Mouse (Mus musculus) forelimb bud, embryonic 11.5 days (tissue): ENCODE data around the gene Aven.
"Not testable (repeated sequence)": the region's sequence is repeated elsewhere in the genome, so short reads cannot be mapped to it uniquely, and the experiment has no call there.

Source experiments
- DNase-seq: peaks from one replicate; pipeline ENCODE4 v3.0.0-alpha.2; 2012; ENCODE audit warnings: low read depth, low spot score

The Aven gene

GRCm38 (mm10) chr2:112492856-112493538 is at the start of gene Aven:
Gene Aven, plus strand, starts transcription at chr2:112492964.
- DNase-seq = peak; percentile 79

- DNase-seq = no peak
Measured at GRCm38 (mm10) chr2:112443491-112443890, 49.3 kb upstream of the Aven start.

GRCm38 (mm10) chr2:112445511-112445910 is 47.3 kb upstream of the Aven start:
- DNase-seq = no peak

- not testable (repeated sequence) for DNase-seq
Measured at GRCm38 (mm10) chr2:112448046-112448445, 44.7 kb upstream of the Aven start.

- no peak for DNase-seq
Measured at GRCm38 (mm10) chr2:112448510-112449059, 44.2 kb upstream of the Aven start.

- no peak for DNase-seq
Measured at GRCm38 (mm10) chr2:112449597-112450296, 43.0 kb upstream of the Aven start.

GRCm38 (mm10) chr2:112452513-112452912 is 40.3 kb upstream of the Aven start:
- DNase-seq = not testable (repeated sequence)

GRCm38 (mm10) chr2:112454125-112454861 is 38.5 kb upstream of the Aven start:
- no peak for DNase-seq

GRCm38 (mm10) chr2:112454862-112455564 is 37.8 kb upstream of the Aven start, which contains the start of gene Emc7:
Gene Emc7, plus strand, starts transcription at chr2:112454997.
- peak; percentile 90 for DNase-seq

GRCm38 (mm10) chr2:112460557-112460956 is 32.2 kb upstream of the Aven start:
- DNase-seq = no peak

- DNase-seq = no peak
Measured at GRCm38 (mm10) chr2:112469542-112469941, 23.2 kb upstream of the Aven start.

GRCm38 (mm10) chr2:112470961-112471381 is 21.8 kb upstream of the Aven start:
- DNase-seq = no peak

- no peak for DNase-seq
Measured at GRCm38 (mm10) chr2:112472076-112472475, 20.7 kb upstream of the Aven start.

GRCm38 (mm10) chr2:112474997-112475724 is 17.6 kb upstream of the Aven start:
- DNase-seq = no peak

GRCm38 (mm10) chr2:112476554-112476953 is 16.2 kb upstream of the Aven start:
- no peak for DNase-seq

- no peak for DNase-seq
Measured at GRCm38 (mm10) chr2:112480669-112481068, 12.1 kb upstream of the Aven start, which contains the start of gene Chrm5. Gene Chrm5, minus strand, starts transcription at chr2:112480769.

- DNase-seq = peak; percentile 71
Measured at GRCm38 (mm10) chr2:112481564-112481963, 11.2 kb upstream of the Aven start.

GRCm38 (mm10) chr2:112482533-112483333 is 10.0 kb upstream of the Aven start:
- DNase-seq = no peak

GRCm38 (mm10) chr2:112483334-112483651 is 9.5 kb upstream of the Aven start:
- DNase-seq = no peak

GRCm38 (mm10) chr2:112484886-112485285 is 7.9 kb upstream of the Aven start:
- no peak for DNase-seq
